Mouse (Mus musculus) monocyte, adult 2 months (primary cell): ENCODE results near the gene Fig4.

ENCODE experiments used
- DNase-seq, 2 experiments: peaks; one replicate each; pipeline ENCODE4 v3.0.0; 2022; ENCODE audit warnings: low spot score in 2 of 2, low read depth in 1 of 2

The Fig4 gene

GRCm38 (mm10) chr10:41261889-41262288 lies 41.2 kb downstream of the Fig4 start:
- no peak for DNase-seq

GRCm38 (mm10) chr10:41261218-41261617 lies 41.8 kb downstream of the Fig4 start:
- DNase-seq: no peak

GRCm38 (mm10) chr10:41260243-41261006 lies 42.6 kb downstream of the Fig4 start:
- no peak for DNase-seq

- DNase-seq: no peak
Measured at GRCm38 (mm10) chr10:41250749-41251065, 52.4 kb downstream of the Fig4 start.

- DNase-seq: no peak
Measured at GRCm38 (mm10) chr10:41250045-41250748, 52.9 kb downstream of the Fig4 start.

GRCm38 (mm10) chr10:41249006-41249659 lies 53.9 kb downstream of the Fig4 start:
- no peak for DNase-seq

GRCm38 (mm10) chr10:41247800-41248473 lies 55.1 kb downstream of the Fig4 start:
- no peak for DNase-seq

- DNase-seq: no peak
Measured at GRCm38 (mm10) chr10:41246111-41246510, 56.9 kb downstream of the Fig4 start.

GRCm38 (mm10) chr10:41245477-41245876 lies 57.6 kb downstream of the Fig4 start:
- no peak for DNase-seq

- no peak for DNase-seq
Measured at GRCm38 (mm10) chr10:41245028-41245427, 58.0 kb downstream of the Fig4 start.

GRCm38 (mm10) chr10:41243930-41244329 lies 59.1 kb downstream of the Fig4 start:
- DNase-seq: no peak

GRCm38 (mm10) chr10:41241558-41242242 lies 61.4 kb downstream of the Fig4 start:
- DNase-seq: no peak

GRCm38 (mm10) chr10:41241080-41241479 lies 62.0 kb downstream of the Fig4 start:
- DNase-seq: no peak

GRCm38 (mm10) chr10:41236020-41236419 lies 67.0 kb downstream of the Fig4 start:
- no peak for DNase-seq

GRCm38 (mm10) chr10:41235584-41235983 lies 67.5 kb downstream of the Fig4 start:
- DNase-seq: no peak

GRCm38 (mm10) chr10:41235159-41235558 lies 67.9 kb downstream of the Fig4 start:
- DNase-seq: no peak

GRCm38 (mm10) chr10:41234552-41234951 lies 68.5 kb downstream of the Fig4 start:
- no peak for DNase-seq

- DNase-seq: no peak
Measured at GRCm38 (mm10) chr10:41233140-41233539, 69.9 kb downstream of the Fig4 start.

- no peak for DNase-seq
Measured at GRCm38 (mm10) chr10:41231163-41231835, 71.8 kb downstream of the Fig4 start.

GRCm38 (mm10) chr10:41227626-41228025 lies 75.4 kb downstream of the Fig4 start:
- DNase-seq: no peak

GRCm38 (mm10) chr10:41223499-41223898 lies 79.6 kb downstream of the Fig4 start:
- no peak for DNase-seq
